Mouse (Mus musculus) kidney, adult 2 months (tissue): ENCODE measurements around the gene Cc2d1a.
A peak's percentile ranks its signal among the peaks of the same experiment; 100 is the strongest.

Experiments used
- CTCF ChIP-seq: fragments of 200-500 bp; conservative IDR thresholded peaks from 2 replicates; pipeline ENCODE4 v1.5.1; 2011; ENCODE audit warnings: low read depth, mild to moderate bottlenecking, control low read depth, low read length, moderate library complexity, mixed read lengths; ENCODE audit not compliant: insufficient read depth, insufficient read length
- POLR2A ChIP-seq: fragments of 200-500 bp; IDR thresholded peaks from one replicate; pipeline ENCODE4 v1.6.1; 2011; ENCODE audit warnings: low read depth, low read length, control low read depth

- TF ChIP-seq POLR2A (no peak), CTCF (peak; percentile 44)
These were observed 45.8 kb upstream of the Cc2d1a start for GRCm38 (mm10) chr8:84193566-84193965.
